Mouse (Mus musculus) liver, adult 10 weeks (tissue): ENCODE results near the gene Ccl3. TPM values are rescaled to one million over a fixed set of nuclear protein-coding genes. Genes with fewer than 3 reads are reported as not detected.

Experiments used
- polyA plus RNA-seq: library from polyadenylated mRNA; stranded (reverse); fragments of 350-450 nt; fragmentation: Illumina TruSeq; extraction: RNeasy Lipid Tissue Mini Kit (QIAGEN cat#74804); gene quantifications from one replicate; pipeline ENCODE4 v1.2.3, GENCODE M21; 2014; ENCODE audit warnings: low read depth, low replicate concordance

Gene Ccl3
- polyA plus RNA-seq = 0.58 TPM

GRCm38 (mm10) chr11:83649305-83649841, at the start of gene Ccl3:
Ccl3 (minus strand) TSS chr11:83649355.

GRCm38 (mm10) chr11:83662204-83662603, 13.0 kb upstream of the Ccl3 start, which contains the start of gene Ccl4:
Ccl4 (plus strand) TSS chr11:83662584.

GRCm38 (mm10) chr11:83645521-83645920, 3.6 kb downstream of the Ccl3 start, which contains the start of gene Rpl9-ps1:
Rpl9-ps1 (minus strand) TSS chr11:83645621.

Other genes with a start within 250 kb of the Ccl3 start
- gene Rasl10b, start 240.2 kb downstream of the Ccl3 start, polyA plus RNA-seq = not detected
- not detected for gene Gas2l2, start 219.9 kb downstream of the Ccl3 start, polyA plus RNA-seq
- not detected for gene 1700020L24Rik, start 211.7 kb downstream of the Ccl3 start, polyA plus RNA-seq
- not detected for gene Mmp28, start 186.3 kb downstream of the Ccl3 start, polyA plus RNA-seq
- 112 TPM for gene Taf15, start 176.3 kb downstream of the Ccl3 start, polyA plus RNA-seq
- not detected for gene Heatr9, start 127.2 kb downstream of the Ccl3 start, polyA plus RNA-seq
- gene Ccl5, start 118.8 kb downstream of the Ccl3 start, polyA plus RNA-seq = 2.0 TPM
- 188 TPM for gene Ccl9, start 70.7 kb downstream of the Ccl3 start, polyA plus RNA-seq
- gene Ccl6, start 56.3 kb downstream of the Ccl3 start, polyA plus RNA-seq = 19.0 TPM
- gene Rpl9-ps1, start 3.7 kb downstream of the Ccl3 start, polyA plus RNA-seq = not detected
- not detected for gene Ccl4, start 13.2 kb upstream of the Ccl3 start, polyA plus RNA-seq
- 88.0 TPM for gene Wfdc17, start 54.6 kb upstream of the Ccl3 start, polyA plus RNA-seq
- gene Wfdc18, start 59.7 kb upstream of the Ccl3 start, polyA plus RNA-seq = not detected
- gene Wfdc21, start 97.6 kb upstream of the Ccl3 start, polyA plus RNA-seq = 1,776 TPM
- 2.7 TPM for gene Heatr6, start 104.3 kb upstream of the Ccl3 start, polyA plus RNA-seq
- 8.5 TPM for gene Hnf1b, start 200.7 kb upstream of the Ccl3 start, polyA plus RNA-seq